Mouse (Mus musculus) olfactory bulb, adult 2 months (tissue): ENCODE measurements around the gene Wrb. TPM values are rescaled to one million over a fixed set of nuclear protein-coding genes. Genes with fewer than 3 reads are reported as not detected.

ENCODE experiments used
- H3K27ac ChIP-seq: fragments of 200-500 bp; 2 replicates; pipeline ENCODE4 v1.5.1; 2012; ENCODE audit warnings: low read depth, low read length; ENCODE audit not compliant: insufficient read depth
- H3K4me1 ChIP-seq: fragments of 200-500 bp; 2 replicates; pipeline ENCODE4 v1.6.1; 2012; ENCODE audit warnings: low read length; ENCODE audit not compliant: control insufficient read depth, insufficient read depth
- H3K4me3 ChIP-seq: fragments of 200-500 bp; 2 replicates; pipeline ENCODE4 v1.5.1; 2012; ENCODE audit warnings: mild to moderate bottlenecking, low read depth, low read length, moderate library complexity; ENCODE audit not compliant: insufficient read depth
- CTCF ChIP-seq: fragments of 200-500 bp; IDR thresholded peaks from 2 replicates; pipeline ENCODE4 v1.5.1; 2012; ENCODE audit warnings: low read depth, mild to moderate bottlenecking, low read length, moderate library complexity; ENCODE audit not compliant: insufficient read depth
- POLR2A ChIP-seq: fragments of 200-500 bp; IDR thresholded peaks from 2 replicates; pipeline ENCODE4 v1.6.1; 2012; ENCODE audit warnings: mild to moderate bottlenecking, low read depth, low read length, moderate library complexity; ENCODE audit not compliant: insufficient read depth
- WGBS: fragments of 180-500 bp; shearing (Covaris S2); methylation state at CpG from one replicate; pipeline ENCODE4 v1.1.7; 2018; 5-methylcytosine and 5-hydroxymethylcytosine counted together
- polyA plus RNA-seq: library from polyadenylated mRNA; stranded (reverse); fragments of >200 nt; gene quantifications from 2 replicates; pipeline ENCODE4 v1.2.4, GENCODE M21; 2012; ENCODE audit warnings: low replicate concordance; ENCODE audit not compliant: missing spikeins, insufficient read depth, insufficient read length

Gene Wrb
- polyA plus RNA-seq, 1 experiment = not detected

DNA sequence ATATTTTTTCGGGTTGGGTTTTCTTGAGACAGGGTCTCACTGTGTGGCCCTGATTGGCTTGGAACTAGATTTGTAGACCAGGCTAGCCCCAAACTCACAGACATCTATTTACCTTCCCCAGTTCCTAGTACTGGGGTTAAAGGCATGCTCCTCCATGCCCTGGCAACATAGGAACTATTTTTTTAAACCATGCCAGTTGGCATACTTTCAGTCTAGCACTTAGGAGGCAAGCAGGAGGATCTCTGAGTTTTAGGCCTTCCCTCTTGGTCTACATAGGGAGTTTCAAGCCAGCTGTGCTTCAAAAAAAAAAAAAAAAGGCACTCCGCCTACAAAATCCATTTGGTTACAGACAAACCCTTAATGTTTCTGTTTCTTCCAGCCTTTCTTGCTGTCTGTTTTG, 9.3 kb downstream of the Wrb start:
- WGBS = 87% methylated on average over 2 of the region's 2 CpGs
- H3K4me1 ChIP-seq = peaks cover 46% of the 10 kb centered on the region
- no peak overlapping the region for H3K4me3 ChIP-seq
- TF ChIP-seq CTCF (no peak), POLR2A (no peak)
- peak overlapping the region; percentile 58 for H3K27ac ChIP-seq

DNA sequence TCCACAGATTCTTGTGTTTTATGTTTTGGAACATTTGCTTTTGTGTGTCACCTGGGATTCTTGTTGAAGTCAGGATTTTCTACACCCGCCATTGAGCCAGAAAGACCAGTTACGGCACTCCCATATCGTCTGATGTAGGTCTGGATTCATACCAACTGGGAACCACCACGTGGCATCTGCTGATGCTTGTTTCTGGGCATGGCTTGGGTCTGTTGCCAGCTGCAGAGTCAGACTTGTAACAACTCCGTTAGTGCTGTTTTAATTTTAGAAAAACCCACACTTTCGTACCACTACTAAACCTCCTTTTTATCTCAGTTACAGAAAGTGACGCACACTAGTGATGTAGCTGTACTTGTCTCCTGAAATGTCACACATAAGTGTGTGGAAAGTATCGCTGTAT, 10.8 kb downstream of the Wrb start:
- no peak for TF ChIP-seq CTCF
- no peak for TF ChIP-seq POLR2A
- Histone ChIP-seq H3K4me3 (no peak overlapping the region), H3K27ac (peak overlapping the region; percentile 58), H3K4me1 (peaks cover 44% of the 10 kb centered on the region)
- WGBS = 34% methylated on average over 8 of the region's 8 CpGs

DNA sequence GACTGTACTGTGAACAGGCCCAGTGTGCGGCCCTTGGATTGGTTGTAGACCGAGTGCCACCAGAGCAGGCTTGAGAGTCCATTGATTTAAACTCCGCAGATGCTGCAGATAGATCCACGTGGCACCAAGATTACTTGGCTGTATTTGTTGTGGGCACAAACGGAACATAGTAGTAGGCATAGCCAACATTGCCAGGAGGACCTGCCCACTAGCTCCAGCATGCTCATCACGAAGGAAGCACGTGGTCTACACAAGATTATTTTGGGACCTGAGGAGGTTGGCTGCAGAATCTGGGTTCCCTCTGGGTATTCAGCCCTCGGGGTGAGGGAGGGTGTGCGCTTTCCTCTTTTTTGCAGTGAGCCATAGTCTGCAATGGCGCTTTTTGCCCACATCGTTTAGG, 12.0 kb downstream of the Wrb start:
- 38% methylated on average over 11 of the region's 11 CpGs for WGBS
- Histone ChIP-seq H3K27ac (peak overlapping the region; percentile 77), H3K4me1 (peaks cover 37% of the 10 kb centered on the region), H3K4me3 (no peak overlapping the region)
- TF ChIP-seq POLR2A (no peak), CTCF (no peak)

DNA sequence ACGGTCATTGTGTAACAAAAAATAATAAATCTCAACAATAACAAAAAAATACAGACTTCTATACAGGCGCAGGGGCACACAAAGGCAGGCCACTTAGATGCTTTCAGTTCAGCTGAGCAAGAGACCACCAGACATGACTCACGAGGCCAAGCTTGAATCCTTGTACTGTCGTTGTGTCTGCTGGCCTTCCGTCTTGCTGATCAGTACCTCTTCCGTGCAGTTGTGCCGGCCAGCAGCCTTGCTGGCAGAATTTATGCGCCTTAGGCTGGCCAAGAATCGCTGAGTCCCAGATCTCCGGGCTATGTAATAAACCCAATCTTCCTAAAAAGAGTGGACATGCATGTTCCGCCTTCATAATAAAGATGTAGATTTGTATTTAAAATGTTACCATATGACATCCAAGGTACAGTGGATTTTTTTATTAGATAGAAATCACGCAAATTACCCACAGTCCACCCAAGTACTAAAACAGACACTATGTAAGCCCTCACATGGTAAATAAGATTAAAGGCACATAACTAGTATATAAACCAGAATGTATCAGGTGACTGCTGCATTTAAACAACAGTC, 13.4 kb downstream of the Wrb start:
- TF ChIP-seq CTCF (no peak), POLR2A (no peak)
- Histone ChIP-seq H3K4me1 (peaks cover 37% of the 10 kb centered on the region), H3K4me3 (peak overlapping the region; percentile 45), H3K27ac (0 out of 2 replicates have a peak overlapping the region, but pooled peaks have one; percentile 24)
- WGBS = 64% methylated on average over 12 of the region's 12 CpGs

DNA sequence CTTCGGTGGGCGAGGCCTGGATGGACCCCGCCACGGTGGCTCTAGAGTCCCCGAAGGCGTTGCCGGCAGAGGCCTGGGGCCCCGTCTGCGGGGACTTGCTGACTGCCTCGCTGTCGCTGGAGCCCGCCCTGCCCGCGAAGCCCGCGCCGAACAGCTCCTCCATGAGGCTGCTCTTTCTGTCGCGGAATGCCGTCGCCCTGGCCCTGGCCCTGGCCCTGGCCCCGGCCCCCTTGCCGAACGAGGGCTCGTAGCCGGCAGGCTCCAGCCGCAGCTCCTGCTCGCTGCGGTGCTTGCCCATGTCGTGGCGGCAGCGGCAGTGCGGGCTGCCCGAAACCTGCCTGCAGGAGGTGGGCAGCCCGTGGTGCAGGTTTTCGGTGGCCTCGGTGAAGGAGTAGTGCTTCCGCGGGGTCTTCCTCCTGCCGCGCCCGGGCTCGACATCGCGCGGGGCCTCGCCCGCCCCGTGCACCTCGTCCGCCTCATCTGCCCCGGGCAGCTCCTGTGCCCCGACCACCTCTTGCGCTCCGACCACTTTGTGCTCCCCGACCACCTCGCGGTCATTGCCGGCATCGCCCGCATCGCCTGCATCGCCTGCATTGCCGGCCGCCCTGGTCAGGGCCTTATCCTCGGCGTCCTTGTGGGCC, 14.0 kb downstream of the Wrb start:
- Histone ChIP-seq H3K4me1 (peaks cover 32% of the 10 kb centered on the region), H3K4me3 (peak overlapping the region; percentile 45), H3K27ac (peak overlapping the region; percentile 24)
- 3% methylated on average over 67 of the region's 67 CpGs for WGBS
- TF ChIP-seq CTCF (no peak), POLR2A (no peak)

DNA sequence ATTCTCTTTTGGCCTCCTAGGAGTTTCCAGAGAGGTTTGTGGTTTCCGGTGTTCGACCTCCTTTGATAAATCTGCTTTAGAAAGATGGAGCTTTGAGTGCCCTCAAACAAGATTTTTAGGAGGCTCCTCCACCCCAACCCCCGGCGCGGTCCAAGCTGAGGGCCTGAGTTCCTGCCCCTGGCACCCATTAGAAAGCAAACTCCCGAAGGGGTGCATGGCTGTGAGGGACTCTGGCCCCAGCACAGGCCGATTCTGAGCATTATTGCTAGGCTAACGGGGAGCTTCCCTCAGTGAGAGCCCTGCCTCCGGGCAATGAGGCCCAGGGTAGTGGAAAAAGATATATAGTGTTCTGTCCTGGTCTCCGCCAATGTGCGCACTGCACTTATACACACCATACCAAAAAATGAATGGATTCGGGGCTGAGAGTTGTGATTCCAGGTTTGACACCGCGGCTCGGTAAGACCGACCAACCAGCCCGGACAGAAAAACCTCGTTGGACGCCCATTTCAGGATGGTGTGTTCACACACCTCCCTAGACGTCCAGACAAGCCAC, 14.7 kb downstream of the Wrb start:
- Histone ChIP-seq H3K4me3 (peak overlapping the region; percentile 45), H3K4me1 (peaks cover 31% of the 10 kb centered on the region), H3K27ac (no peak overlapping the region)
- WGBS = 88% methylated on average over 20 of the region's 20 CpGs
- TF ChIP-seq CTCF = no peak
- 0 out of 2 replicates have a peak, but pooled peaks have one; percentile 1 for TF ChIP-seq POLR2A

DNA sequence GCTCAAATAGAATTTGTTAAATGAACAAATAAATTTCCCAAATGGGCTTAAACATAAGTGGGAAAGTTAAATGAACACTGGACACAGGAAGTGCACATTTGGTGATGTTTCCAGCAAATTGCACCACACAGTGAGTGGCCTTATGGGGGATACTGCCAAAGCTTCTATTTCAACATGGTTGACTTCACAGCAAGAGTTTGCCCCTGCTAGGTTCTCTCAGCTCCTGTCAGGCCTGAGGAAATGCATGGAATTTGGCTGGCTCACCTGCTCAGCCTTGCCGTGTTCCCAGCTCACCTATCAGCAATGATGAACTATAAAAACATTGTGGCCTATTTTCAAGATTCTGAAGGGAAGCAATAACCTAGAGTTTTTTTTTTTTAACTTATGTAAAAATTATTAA, 15.7 kb downstream of the Wrb start:
- Histone ChIP-seq H3K4me1 (peaks cover 23% of the 10 kb centered on the region), H3K4me3 (no peak overlapping the region), H3K27ac (no peak overlapping the region)
- WGBS = 98% methylated on average over 1 of the region's 1 CpGs
- TF ChIP-seq CTCF = no peak

DNA sequence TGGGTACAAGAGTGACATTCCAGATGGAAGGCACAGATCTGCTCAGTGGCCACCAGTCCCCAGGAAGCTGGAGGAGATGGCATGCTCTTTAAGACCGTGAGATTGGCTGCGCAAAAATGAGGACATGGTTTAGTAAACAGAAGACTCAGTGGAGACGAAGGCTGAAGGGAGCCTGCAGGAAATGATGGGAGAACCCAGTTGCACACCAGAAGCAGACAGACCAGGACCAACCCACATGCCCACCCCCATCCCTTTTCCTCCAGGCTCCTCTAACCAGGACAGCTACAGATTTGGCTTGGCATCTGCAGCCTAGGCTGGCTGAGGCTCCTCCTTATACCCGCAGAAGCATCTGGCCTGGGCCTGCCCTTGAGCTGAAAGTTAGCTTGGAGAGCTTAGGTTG, 16.1 kb downstream of the Wrb start:
- no peak for TF ChIP-seq CTCF
- 83% methylated on average over 4 of the region's 4 CpGs for WGBS
- H3K4me3 ChIP-seq = no peak overlapping the region
- peaks cover 23% of the 10 kb centered on the region for H3K4me1 ChIP-seq
- no peak overlapping the region for H3K27ac ChIP-seq

DNA sequence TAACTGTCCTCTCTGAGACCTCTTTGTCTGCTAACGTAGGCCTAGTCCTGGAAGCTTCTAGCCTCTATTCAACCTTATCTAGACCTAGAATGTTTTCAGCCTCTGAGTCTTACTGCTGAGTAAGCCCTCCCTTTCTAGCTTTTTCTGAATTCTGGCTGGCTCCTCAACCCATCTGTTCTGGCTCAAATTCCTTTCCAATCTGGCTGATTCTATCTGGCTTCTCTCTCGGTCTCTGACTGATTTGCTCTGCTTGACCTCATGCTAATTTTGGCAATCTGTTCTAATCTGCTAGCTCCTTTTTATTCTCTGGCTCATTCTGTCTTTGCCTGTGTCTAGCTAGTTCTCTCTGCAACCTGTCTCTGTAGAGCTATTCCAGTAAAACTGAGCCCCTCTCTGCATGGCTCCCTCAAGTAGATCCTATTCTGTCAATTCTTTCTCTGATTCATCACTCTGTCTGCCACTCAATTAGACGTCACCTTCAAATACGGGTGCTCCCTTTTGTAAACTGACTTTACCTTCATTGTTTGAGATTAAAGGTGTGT, 20.6 kb downstream of the Wrb start:
- no peak overlapping the region for H3K27ac ChIP-seq
- H3K4me1 ChIP-seq = no peaks in the 10 kb centered on the region
- no peak overlapping the region for H3K4me3 ChIP-seq
- no peak for TF ChIP-seq POLR2A
- no peak for TF ChIP-seq CTCF
- 75% methylated on average over 4 of the region's 4 CpGs for WGBS
